25 mouse cellular contexts compared by ENCODE assay signal in the genomic region with DNA sequence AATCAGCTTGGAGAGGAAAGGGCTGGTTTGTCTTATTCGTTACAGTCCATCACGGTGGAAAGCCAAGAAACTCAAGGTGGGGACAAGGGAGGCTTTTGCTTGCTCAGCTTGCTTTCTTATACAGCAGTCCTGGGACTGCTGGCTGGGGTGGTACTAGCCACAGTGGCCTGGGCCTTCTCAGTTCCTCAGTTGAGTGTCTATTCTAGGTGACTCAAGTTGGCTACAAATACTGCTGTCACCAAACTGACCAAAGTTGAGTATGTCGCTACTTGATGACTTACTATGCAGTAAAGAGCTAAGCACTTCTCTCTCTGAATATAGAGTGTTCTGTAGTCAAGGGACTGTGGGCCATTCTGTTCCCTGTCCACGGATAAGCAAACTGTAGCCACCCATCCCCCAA.
"Had no signal": no experiment of that assay in that cellular context is flagged by ENCODE, and none has a peak within 500 bp of the region (broad histone marks: within the 10 kb centered on the region; RNA-seq: fewer than 3 reads in every experiment).

No protein-coding gene starts in this region.

- H3K4me3 ChIP-seq: heart, adult 2 months; heart, embryonic 13.5 days; heart, embryonic 15.5 days; hindbrain, embryonic 13.5 days; hindbrain, embryonic 15.5 days; kidney, embryonic 15.5 days; limb, embryonic 13.5 days; limb, embryonic 15.5 days had no signal

- H3K4me1 ChIP-seq: hindbrain, embryonic 15.5 days had no signal

- DNase-seq: gastrocnemius, postnatal 14 days; gastrocnemius, postnatal 36 days; heart, adult 11 months; heart, adult 2 months; heart, postnatal 14 days; heart, postnatal 36 days; kidney, adult 11 months; kidney, adult 2 months; kidney, adult 9 months; kidney, postnatal 14 days; kidney, postnatal 36 days; layer of hippocampus, adult 9-11 months; layer of hippocampus, postnatal 36 days; left cerebral cortex, postnatal 4 days had no signal

- H3K4me2 ChIP-seq: heart, embryonic 11.5 days; heart, embryonic 15.5 days; hindbrain, embryonic 13.5 days; hindbrain, embryonic 15.5 days; kidney, embryonic 15.5 days; limb, embryonic 13.5 days; limb, embryonic 15.5 days had no signal

- H3K9ac ChIP-seq: heart, embryonic 13.5 days; heart, embryonic 15.5 days; hindbrain, embryonic 13.5 days; hindbrain, embryonic 15.5 days; kidney, embryonic 15.5 days; limb, embryonic 13.5 days; limb, embryonic 15.5 days had no signal

- H3K27me3 ChIP-seq: heart, embryonic 13.5 days; heart, embryonic 15.5 days; hindbrain, embryonic 13.5 days; hindbrain, embryonic 15.5 days; kidney, embryonic 15.5 days; limb, embryonic 13.5 days; limb, embryonic 15.5 days had no signal

- H3K27ac ChIP-seq: heart, adult 2 months; heart, embryonic 13.5 days; heart, embryonic 15.5 days; hindbrain, embryonic 13.5 days; hindbrain, embryonic 15.5 days; hindbrain, postnatal 0 days; kidney, embryonic 15.5 days; kidney, postnatal 0 days; limb, embryonic 13.5 days; limb, embryonic 15.5 days had no signal

- H3K9me3 ChIP-seq: heart, embryonic 13.5 days; heart, embryonic 15.5 days; hindbrain, embryonic 13.5 days; hindbrain, embryonic 15.5 days; kidney, embryonic 15.5 days; limb, embryonic 13.5 days; limb, embryonic 15.5 days had no signal

- ATAC-seq: hindbrain, postnatal 0 days; intestine, embryonic 16.5 days had no signal

- H3K36me3 ChIP-seq: heart, embryonic 13.5 days; heart, embryonic 15.5 days; hindbrain, embryonic 13.5 days; hindbrain, embryonic 15.5 days; kidney, embryonic 15.5 days; limb, embryonic 13.5 days; limb, embryonic 15.5 days had no signal
